Mouse (Mus musculus): ENCODE measurements at regions not wholly inside any gene's neighbourhood (a gene's known extent, or its start where the extent isn't known, plus 50 kb on each side); places are given as distances from the start of the nearest gene placed in this dataset.

DNA sequence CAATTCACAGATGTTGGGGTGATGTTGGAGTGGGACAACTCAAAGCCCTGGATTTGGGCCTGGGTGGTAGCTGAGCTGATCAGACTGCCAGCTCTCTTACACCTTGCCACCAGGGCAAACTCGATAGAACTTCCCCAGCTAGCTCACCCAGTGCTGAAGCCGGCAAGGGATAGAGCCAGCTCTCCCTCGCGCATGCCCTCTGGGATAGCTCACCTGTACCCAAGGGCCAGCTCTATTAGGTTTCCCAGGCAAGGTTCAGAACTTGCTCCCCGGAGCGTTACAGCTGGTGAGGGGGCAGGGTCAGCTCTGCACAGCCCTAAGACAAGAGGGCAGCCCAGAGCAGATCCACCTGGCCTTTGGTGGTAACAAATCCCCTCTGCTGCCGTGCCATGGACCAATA, 54.1 kb upstream of the 1700012A03Rik start:
- DNase-seq: no peak

DNA sequence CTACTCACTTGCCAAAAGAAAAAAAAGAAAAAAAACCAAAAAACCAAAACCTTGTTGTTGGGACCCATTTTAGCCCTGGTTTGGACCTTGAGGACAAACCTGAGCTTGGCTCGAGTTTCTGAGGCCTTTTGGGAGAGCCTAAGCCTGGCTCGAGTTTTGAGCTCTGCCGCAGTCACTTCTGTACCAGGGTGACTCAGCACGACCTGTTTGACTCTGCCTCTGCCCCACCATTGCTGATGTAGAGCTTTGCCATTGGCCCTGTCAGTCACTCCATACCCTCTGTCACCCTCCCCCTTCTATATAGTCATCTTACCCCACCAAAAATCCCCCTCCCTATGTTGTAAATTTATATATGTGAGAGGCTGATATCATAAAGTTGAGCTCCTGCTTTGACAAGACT, 54.8 kb upstream of the 1700012A03Rik start:
- DNase-seq: no peak

GRCm38 (mm10) chr6:31985698-31986097, 64.3 kb upstream of the 1700012A03Rik start:
- no peak for DNase-seq

GRCm38 (mm10) chr6:31976705-31977104, 73.3 kb upstream of the 1700012A03Rik start:
- DNase-seq: no peak

DNA sequence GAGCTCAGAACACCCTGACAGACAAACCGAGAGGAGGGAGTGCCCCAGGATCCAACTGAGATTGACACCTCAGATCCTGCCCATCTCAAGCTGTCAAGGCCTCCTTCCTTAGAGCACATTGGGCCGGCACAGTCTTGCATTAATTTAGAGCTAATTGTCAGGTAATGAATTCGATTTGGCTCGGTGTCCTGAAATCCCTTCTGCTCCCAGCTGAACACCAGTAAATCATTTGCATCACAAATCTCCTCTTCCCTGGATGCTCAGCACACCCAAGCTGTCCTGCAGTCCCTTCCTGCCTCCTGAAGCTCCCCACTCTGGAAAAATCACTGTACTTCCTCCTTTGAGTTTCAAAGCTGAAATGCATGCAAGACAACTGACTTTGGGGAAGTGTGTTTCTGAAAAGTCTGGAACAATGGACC, 102.0 kb upstream of the 1700012A03Rik start:
- DNase-seq: no peak

DNA sequence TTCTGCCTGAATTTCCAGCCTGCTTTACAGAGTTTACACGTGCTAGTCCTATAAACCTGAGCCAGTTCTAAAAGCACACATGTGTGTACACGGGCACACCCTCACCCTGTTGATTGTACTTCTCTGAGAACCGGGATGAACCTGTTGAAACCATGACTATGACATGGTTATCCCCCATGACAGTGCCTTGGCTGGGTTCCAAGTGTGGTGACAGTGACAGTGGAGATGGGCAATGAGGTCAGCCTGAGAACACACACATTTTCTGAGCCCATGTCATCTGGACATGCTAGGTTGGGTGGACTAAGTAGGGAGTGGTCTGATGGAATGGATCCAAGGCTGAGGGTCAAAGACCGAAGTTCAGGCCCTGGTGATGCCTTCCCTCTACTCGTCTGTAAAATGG, 103.5 kb upstream of the 1700012A03Rik start:
- no peak for DNase-seq

GRCm38 (mm10) chr6:31945347-31945746, 104.7 kb upstream of the 1700012A03Rik start:
- no peak for DNase-seq

GRCm38 (mm10) chr6:31944546-31944945, 105.5 kb upstream of the 1700012A03Rik start:
- no peak for DNase-seq

DNA sequence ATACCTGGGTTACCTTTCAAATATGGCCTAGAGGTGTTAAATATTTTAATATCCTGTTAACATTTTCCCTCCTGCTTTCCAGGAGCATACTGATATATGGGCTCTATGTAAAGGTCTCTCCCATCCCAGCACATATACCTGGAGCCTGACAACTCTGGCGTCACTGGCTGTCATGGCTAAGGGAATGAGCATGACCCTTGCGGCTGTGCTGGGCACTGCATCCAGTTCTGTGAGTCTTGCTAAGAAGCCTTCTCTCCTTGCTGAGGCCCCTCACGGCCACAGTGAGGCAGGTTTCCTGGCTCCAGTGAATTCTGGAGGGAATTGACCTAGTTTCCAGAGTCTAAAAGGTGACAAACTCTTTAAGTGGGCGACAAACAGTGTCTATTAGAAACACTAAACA, 107.3 kb upstream of the 1700012A03Rik start:
- DNase-seq: no peak

DNA sequence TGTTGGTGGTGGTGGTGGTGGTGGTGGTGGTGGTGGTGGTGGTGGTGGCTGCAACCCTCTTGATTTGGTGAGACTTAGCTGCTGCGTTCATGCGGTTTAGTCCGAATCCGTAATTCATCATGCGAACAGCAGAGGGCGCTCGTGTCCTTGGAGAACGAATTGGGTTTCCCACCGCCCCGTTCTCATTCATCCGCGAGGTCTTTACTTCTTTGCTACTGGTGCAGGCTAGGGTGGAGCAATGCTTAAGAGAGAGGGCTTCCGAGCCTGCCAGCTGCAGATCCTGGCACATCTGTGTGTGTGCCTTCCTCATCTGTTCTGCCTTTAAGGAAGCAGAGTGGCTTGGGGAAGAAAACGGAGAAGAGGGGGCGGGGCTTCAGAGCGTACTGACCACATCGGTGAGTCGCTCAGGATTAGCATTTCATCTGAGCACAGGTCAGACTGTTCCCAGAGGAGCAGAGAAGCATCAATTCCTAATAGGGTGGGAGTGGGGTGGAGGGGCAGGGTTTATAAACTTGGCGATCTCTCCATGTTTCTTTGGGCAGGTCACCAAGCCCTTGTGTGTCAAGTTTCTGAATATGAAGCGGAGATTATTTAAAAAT, 111.7 kb upstream of the 1700012A03Rik start:
- DNase-seq: peak; percentile 21 to 23

DNA sequence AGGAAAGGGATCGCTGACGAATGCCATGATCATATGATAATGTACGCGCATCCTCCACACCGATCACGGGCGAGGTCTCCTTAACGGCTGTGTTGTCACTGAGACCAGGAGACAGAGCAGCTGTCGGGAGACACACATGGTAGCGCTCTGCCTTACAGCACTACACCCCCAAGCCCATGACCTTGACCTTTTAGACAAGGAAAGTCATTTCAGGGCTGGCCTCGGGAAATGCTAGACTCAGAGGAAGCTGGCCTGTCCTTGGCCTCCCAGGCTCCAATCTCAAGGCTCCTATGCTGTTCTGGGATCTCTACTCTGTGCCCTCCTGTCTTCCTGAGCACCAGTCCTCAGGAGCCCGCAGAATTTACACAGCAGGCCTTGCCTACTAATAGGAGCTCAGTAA, 112.9 kb upstream of the 1700012A03Rik start:
- DNase-seq: no peak

DNA sequence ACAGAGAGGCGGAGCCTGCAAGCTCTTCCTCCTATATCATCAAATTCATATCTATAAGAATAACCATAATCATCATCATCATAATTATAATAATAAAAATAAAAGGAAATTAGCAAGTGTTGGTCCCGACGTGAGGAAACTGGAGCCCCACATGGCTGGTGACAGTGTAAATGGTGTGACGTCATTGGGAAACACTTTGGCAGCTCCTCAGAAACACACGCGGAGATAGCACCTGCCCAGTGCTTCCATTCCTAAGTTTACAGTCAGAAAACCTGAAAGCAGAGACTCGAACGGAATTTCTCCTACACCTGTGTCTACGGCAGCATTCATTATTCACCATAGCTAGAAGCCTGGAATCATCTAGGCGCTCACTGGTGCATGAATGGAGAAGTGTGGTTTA, 115.2 kb upstream of the 1700012A03Rik start:
- no peak for DNase-seq

- DNase-seq: no peak
Observed at GRCm38 (mm10) chr6:31933956-31934355, 116.1 kb upstream of the 1700012A03Rik start.

DNA sequence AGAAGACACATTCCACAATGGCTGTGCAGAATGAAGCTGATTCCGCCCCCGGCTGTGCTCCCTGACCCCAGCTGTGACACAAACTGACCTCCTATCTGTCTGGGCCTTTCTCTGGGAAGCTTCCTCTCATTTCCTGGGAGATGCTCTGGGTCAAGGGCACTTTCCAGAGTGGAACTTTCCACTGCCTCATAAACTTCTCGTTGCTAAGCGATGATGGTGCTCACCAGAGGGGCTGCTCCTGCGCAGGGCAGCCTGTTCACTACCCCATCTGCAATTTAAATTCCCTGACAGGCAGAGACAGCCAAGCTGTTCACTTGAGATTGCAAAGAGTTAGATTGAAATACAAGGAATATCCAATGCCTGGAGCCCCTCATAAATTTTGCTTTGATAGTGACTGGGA, 116.7 kb upstream of the 1700012A03Rik start:
- DNase-seq: no peak

DNA sequence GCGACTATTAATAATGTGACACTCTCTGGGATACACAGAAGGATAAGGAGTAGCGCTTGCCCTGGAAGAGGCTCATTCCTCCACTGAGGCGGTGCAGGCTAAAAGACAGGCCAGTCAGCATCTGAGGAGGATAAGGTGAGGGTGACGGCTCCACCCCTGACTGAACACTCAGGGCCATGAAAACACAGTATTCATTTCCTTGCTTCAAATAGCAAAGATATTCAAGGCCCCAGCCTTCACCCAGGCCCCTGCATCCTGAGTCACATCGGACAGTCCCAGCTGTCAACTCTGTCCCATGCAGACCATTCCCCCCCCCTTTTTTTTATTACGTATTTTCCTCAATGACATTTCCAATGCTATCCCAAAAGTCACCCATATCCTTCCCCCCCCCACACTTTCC, 118.9 kb upstream of the 1700012A03Rik start:
- DNase-seq: no peak

DNA sequence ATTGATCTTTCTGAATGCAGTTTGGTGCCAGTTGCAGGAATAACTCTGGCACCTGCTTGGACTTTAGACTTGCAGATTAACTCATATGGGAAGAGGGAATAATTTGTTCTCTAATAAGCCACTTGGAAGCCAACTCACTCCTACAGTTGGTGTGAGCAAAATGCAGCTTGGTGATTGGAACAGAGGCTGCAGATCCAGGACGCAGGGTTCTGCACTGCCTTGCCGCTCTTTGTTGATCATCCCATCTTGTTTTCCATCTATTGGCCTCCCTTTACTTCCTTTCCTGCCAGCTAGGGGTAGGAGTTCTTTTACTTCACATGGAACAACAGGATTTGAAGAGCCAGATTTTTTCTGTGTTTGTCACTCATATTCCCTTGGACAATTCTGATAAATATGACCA, 120.9 kb upstream of the 1700012A03Rik start:
- no peak for DNase-seq

DNA sequence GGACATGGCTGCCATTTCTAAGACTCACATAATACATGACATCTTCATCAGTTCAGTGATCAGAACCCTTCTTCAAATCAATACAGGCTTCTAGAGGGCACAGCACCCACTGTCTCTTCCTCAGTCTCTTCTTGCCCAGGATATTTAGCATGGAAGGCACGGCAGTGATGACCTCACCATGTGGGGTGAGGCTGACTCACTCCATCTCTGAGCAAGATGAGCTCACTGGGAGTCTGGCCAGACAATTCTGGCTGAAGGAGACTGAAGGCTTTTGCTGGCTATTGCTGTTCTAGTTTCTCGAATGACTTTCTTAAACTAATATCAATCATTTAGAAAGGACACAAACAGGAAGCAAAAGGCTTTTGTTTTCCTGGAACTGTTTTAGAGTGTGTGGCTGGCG, 122.9 kb upstream of the 1700012A03Rik start:
- DNase-seq: no peak

DNA sequence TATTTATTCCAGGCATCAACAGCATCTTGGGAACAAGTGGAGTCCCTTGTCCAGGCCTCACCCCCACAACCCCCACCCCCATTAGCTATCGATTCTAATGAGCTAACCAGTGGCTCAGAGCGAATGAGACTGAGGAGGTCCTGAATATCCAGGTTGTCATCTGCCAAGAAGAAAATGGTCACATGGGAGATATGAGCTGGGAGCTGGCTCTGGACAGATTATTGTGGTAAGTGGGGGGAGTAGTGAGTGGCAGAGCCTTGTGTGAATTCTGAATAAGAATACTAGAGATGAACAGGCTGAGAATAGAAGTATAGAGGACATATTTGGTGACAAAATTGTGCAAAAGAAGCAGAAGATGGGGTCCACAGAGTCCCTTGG, 125.4 kb upstream of the 1700012A03Rik start:
- no peak for DNase-seq

DNA sequence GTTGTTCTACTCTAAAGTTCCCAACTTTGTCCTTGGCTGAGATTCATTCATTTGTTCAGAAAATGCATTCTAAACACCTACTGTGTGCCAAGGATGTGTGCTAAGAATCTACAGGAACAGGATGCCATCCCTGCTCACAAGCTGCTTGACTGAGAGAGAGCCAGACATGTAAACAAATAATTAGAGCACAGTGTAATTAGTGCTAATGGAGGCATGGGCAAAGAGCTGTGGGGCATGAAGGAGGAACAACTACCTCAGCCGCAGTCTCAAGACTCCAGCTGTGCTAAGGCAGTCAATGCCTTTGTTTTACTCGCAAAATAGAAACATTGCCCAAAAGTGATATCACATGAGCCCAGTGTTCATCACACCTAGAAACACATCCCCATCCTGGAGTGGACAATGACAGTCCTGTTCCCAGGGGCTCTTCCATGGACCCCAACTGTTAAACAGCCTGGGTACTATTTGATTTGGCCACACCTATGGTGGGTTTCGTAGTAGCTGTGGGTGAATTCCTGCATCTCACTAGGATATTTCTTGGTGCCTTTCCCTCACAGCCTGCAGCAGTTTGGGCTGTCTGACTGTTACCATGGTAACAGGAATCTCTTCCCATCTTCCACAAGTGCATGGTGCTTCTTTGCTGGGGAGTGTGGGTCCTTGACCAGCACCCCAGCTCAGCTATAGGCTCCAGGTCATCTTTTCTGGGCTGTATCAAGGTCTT, 125.9 kb upstream of the 1700012A03Rik start:
- no peak for DNase-seq

DNA sequence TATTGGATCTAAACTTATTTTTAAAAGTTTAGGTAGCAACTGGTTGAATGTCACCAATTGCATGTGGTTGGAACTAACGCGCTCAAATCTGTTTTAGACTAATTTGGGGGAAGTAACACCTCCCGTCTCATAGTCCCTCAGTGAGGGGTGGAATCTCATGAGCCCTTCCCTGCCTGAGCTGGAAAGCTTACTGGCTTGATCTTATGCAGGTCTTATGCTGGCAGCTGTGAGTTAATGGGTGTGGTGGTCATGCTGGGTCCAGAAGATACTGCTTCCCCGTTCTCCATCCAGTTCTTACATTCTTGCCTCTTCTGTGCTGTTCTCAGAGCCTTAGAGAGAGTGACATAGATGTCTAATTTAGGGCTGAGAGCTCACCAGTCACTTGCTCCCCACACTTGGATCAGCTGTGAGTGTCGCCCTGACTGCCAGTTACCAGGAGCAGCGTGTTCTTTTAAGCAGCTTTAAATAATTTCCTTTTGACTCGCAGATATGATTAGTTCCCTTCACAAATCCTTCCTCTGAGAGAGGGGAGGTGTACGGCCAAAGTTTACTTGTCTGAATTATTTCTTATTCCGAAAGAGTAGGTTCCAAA, 128.4 kb upstream of the 1700012A03Rik start:
- DNase-seq: no peak

- DNase-seq: no peak
Observed at GRCm38 (mm10) chr6:31917411-31918131, 132.5 kb upstream of the 1700012A03Rik start.

DNA sequence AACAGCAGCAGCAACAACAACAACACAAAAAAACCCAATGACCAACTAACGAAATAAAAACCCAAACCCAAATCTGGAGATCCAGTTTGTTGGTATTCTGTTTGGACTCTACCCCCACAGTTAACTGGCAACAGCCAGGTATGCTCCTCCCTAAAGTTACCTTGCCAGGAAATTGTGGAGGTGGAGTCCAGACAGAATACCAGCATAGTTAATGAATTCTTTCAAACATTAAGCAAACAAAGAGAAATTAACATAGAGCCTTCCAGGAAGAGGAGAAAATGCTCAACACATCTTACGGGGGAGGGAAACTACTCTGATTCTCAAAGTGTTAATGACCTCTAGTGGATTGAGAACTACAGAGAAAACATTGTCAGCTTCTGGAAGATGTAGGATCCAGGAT, 148.3 kb upstream of the 1700012A03Rik start:
- DNase-seq: no peak

- DNase-seq: no peak
Observed at GRCm38 (mm10) chr6:31899055-31899454, 151.0 kb upstream of the 1700012A03Rik start.

DNA sequence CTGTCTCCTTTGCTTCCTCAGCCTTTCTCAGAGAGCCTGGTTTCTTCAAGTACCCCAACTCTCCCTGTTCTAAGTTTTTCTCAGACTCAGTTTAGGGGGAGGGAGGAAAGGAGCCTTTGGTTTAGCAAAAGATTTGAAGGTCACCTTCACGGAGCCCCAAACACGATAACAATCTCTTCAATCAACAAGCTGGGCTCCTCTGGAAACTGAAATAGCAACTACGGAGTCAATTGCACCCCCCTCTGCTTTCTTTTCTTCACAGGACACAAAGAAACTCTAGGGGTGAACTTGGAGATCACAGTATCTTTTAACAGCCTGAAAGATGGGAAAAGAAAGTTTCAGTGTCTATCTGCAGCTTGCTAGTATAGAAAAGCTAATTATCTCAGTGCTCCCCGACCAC, 151.4 kb upstream of the 1700012A03Rik start:
- DNase-seq: no peak
